Mouse (Mus musculus): ENCODE data around the gene Aktip. TPM values are rescaled to one million over a fixed set of nuclear protein-coding genes. Genes with fewer than 3 reads are reported as not detected.

The Aktip gene
- polyA plus RNA-seq, 1 experiment from 2014 or later = 44.9 TPM

DNA sequence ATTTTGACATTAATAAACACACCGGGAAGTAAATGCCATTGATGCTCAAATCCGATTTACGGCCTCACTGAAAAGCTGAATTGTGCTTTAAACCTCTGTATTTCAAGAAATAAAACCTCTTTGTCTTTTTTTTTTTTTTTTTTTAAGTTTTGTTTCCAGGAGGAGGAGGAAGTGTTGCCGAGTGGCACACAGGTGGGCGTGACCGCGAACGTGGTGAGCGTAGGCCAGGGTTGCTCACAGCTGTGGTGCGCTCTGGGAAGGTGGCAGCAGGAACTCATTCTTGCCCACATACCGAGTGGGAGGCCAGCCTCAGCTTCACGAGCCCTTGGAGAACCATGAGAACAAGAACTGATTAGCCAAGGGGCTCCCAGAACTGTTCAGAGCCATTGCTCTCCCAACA, 13.4 kb downstream of the Aktip start:
- Histone ChIP-seq H3K27ac (no peak overlapping the region), H3K9me3 (no peaks in the 10 kb centered on the region), H3K4me3 (replicated peaks) (no peak overlapping the region), H3K36me3 (no peaks in the 10 kb centered on the region), H3K27me3 (replicated peaks) (peaks cover 5% of the 10 kb centered on the region), H3K4me2 (replicated peaks) (no peak overlapping the region), H3K9ac (no peak overlapping the region), H3K4me1 (replicated peaks) (peaks cover 4% of the 10 kb centered on the region; the same call in 1 of the 2 replicates)
- 77% methylated on average over 12 of the region's 12 CpGs for WGBS
- no peak for ATAC-seq

DNA sequence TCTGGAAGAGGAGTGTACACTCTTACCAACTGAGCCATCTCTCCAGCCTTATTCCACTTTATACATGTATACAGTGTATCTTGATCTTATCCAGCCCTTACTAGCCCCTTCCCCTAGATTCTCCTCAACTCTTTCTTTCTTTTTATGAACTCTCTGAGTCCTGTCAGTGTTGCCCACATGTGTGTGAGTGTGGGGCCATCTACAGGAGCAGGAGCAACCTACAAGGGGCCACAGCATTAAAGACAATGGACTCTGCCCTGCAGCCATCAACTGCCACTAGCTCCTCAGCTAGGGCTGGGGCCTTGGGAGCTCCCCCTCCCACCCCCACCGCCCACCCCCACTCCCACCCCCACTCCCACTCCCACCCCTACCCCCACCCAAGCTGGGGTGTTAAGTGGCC, 22.1 kb downstream of the Aktip start:
- no peaks in the 10 kb centered on the region for H3K9me3 ChIP-seq
- no peak overlapping the region for H3K4me2 ChIP-seq (replicated peaks)
- no peak for ATAC-seq
- no peak overlapping the region for H3K9ac ChIP-seq
- WGBS = 29% methylated on average over 1 of the region's 1 CpGs
- no peaks in the 10 kb centered on the region; the same call in 1 of the 2 replicates for H3K4me1 ChIP-seq (replicated peaks)
- H3K27ac ChIP-seq = no peak overlapping the region
- H3K36me3 ChIP-seq = no peaks in the 10 kb centered on the region
- no peaks in the 10 kb centered on the region for H3K27me3 ChIP-seq (replicated peaks)
- H3K4me3 ChIP-seq (replicated peaks) = no peak overlapping the region

DNA sequence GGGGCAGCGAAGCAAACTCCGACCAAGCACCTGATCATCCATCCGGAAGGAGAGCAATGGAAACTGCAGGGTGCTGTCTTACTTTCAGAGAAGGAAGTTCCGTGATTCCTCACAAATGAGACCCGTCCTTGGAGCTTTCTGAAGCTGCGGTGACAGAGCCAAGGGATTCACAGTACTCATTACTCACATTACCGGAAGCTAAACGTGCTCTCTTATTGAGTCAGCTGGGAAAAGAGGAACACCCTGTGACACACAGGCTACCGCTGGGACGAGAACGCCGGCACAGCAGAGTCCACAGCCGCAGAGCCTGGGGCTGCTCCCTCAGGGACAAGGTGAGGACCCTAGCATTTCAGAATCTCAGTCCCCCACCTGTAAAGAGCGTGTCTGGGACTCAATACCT, 23.6 kb downstream of the Aktip start:
- H3K9ac ChIP-seq = no peak overlapping the region

DNA sequence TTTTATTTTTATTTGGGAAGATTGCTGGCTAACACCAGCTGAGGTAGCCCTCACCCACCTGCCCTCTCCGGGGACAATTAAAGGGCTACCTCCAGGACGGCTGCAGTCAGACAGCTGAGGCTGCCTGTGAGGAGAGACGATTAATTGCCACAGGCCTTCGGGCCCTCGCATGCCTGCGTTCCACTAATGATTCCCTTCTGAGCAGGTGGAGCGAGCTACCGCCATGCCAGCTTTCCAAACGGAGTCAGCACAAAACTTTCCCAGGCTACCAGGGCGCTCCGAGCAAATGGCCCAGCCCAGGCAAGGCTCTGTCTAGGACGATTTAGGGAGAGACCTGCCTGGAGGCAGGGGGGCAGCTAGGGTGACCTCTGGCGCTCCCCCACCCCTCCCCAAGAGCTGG, 28.2 kb downstream of the Aktip start:
- Histone ChIP-seq H3K4me3 (replicated peaks) (no peak overlapping the region), H3K27me3 (replicated peaks) (no peaks in the 10 kb centered on the region), H3K4me1 (replicated peaks) (no peaks in the 10 kb centered on the region; the same call in 1 of the 2 replicates), H3K4me2 (replicated peaks) (no peak overlapping the region), H3K36me3 (no peaks in the 10 kb centered on the region), H3K27ac (no peak overlapping the region), H3K9ac (no peak overlapping the region), H3K9me3 (no peaks in the 10 kb centered on the region)
- no peak for ATAC-seq
- WGBS = 49% methylated on average over 13 of the region's 13 CpGs

More for the DNA sequence above, 23.6 kb downstream of the Aktip start:
- Histone ChIP-seq H3K9me3 (no peaks in the 10 kb centered on the region), H3K27ac (no peak overlapping the region), H3K4me1 (replicated peaks) (no peaks in the 10 kb centered on the region; the same call in 1 of the 2 replicates), H3K36me3 (no peaks in the 10 kb centered on the region), H3K4me3 (replicated peaks) (no peak overlapping the region), H3K4me2 (replicated peaks) (no peak overlapping the region), H3K27me3 (replicated peaks) (no peaks in the 10 kb centered on the region)
- no peak for ATAC-seq
- 71% methylated on average over 14 of the region's 14 CpGs for WGBS

DNA sequence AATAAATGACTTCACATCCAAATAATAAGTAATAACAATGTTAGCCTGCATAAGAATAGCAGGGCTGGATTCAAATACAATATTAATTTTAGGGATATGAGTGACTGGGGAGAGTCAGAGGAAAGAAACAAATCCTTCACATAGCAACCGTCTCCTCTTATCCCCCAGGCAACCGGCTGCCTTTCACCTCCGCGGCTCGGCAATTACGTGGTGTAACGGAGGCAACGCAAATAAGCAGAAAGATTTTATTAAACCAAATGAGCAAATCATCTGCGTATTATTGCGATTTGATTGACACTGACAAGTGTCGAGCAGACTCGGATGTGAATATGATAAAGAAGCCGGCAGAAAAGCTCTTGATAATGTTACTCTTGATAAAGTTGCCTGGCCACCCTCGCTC, 28.9 kb downstream of the Aktip start:
- Histone ChIP-seq H3K4me2 (replicated peaks) (no peak overlapping the region), H3K27ac (no peak overlapping the region), H3K4me3 (replicated peaks) (no peak overlapping the region), H3K36me3 (no peaks in the 10 kb centered on the region), H3K9me3 (no peaks in the 10 kb centered on the region), H3K4me1 (replicated peaks) (no peaks in the 10 kb centered on the region), H3K9ac (no peak overlapping the region), H3K27me3 (replicated peaks) (no peaks in the 10 kb centered on the region)
- no peak for ATAC-seq
- 55% methylated on average over 14 of the region's 14 CpGs for WGBS

DNA sequence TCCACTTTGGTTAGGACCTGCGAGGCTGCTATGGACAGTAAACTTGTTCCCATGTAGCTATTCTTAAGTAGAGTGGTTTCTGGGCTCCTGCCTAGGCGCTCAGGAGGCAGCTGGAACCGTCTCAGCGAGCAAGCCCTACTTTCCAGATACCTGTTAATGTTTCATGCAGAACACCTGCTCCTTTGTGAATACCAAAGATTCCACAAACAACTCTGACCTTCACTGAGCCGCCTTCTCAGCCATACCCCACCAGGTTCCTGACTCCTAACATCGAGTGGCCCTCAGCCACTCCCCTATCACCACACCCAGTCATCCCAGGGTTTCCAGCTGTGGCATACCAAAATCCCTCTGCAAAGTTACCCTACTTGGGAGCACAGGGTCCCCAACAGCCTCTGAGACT, 29.6 kb downstream of the Aktip start:
- no peak; the same call in 1 of the 2 replicates for ATAC-seq
- H3K27me3 ChIP-seq (replicated peaks) = no peaks in the 10 kb centered on the region
- H3K9me3 ChIP-seq = no peaks in the 10 kb centered on the region
- no peak overlapping the region for H3K27ac ChIP-seq
- H3K36me3 ChIP-seq = no peaks in the 10 kb centered on the region
- H3K4me3 ChIP-seq (replicated peaks) = no peak overlapping the region
- H3K9ac ChIP-seq = no peak overlapping the region
- 57% methylated on average over 6 of the region's 6 CpGs for WGBS
- H3K4me2 ChIP-seq (replicated peaks) = no peak overlapping the region
- no peaks in the 10 kb centered on the region for H3K4me1 ChIP-seq (replicated peaks)

DNA sequence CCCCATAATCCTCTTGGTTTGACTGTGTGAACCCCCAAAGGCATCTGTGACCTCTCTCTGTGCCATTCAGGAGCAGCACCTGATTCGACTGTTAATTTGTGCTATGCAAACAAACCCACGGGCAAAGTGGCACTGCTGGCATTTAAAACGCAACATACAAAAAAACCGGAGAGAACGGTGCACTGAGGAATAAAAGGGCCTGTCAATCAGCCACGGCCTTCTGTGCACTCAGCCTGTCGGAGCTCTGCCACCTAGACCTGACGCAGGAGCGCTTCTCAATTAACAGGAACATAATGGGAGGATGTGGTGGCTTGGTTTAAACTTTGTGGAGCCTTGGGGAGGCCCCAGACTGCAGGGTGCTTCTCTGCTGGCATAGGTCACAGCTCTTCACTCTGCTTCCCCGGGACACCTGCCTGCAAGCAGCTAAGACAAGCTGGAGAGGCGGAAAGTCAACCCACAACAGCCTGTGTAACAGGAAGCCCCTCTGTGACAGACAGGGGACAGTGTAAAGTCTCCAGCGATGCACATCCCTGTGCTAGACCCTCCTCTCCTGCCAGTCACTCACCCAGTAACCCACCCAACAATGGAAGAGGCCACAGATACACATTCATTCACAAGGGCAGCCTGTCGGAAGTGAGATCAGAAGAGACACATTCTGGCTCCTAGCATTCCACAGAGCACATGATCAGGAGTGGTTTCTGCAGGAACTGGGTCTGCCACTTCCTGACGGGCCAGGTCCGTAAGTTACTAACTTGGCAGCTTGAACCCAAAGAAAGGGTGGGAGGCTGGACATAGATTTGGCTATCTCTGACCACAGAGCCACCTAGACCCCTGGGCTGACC, 39.6 kb downstream of the Aktip start:
- WGBS = 67% methylated on average over 15 of the region's 15 CpGs
- H3K4me1 ChIP-seq (replicated peaks) = no peaks in the 10 kb centered on the region
- H3K27ac ChIP-seq = no peak overlapping the region
- no peak overlapping the region for H3K4me2 ChIP-seq (replicated peaks)
- H3K9me3 ChIP-seq = no peaks in the 10 kb centered on the region
- no peak overlapping the region for H3K9ac ChIP-seq
- no peaks in the 10 kb centered on the region for H3K36me3 ChIP-seq
- H3K4me3 ChIP-seq (replicated peaks) = no peak overlapping the region
- no peaks in the 10 kb centered on the region for H3K27me3 ChIP-seq (replicated peaks)
- no peak for ATAC-seq

DNA sequence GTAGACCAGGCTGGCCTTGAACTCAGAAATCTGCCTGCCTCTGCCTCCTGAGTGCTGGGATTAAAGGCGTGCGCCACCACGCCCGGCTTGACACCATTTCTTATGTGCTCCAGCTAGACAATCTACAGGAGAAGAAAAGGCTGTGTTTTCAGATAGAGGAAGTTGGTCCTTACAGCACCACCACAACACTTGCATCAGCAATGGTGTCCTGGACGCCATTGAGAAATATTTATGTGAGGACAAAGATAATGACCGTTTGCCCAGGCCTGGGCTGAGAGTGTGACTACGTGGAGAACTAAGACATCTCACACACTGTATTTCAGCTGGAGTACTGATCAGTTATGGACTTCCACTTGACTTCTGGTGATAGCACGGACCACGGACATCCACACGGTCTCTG, 41.2 kb downstream of the Aktip start:
- H3K9ac ChIP-seq = no peak overlapping the region
- H3K4me3 ChIP-seq (replicated peaks) = no peak overlapping the region
- no peak for ATAC-seq
- no peak overlapping the region for H3K4me2 ChIP-seq (replicated peaks)
- no peaks in the 10 kb centered on the region for H3K9me3 ChIP-seq
- no peaks in the 10 kb centered on the region for H3K36me3 ChIP-seq
- WGBS = 90% methylated on average over 10 of the region's 10 CpGs
- H3K4me1 ChIP-seq (replicated peaks) = no peaks in the 10 kb centered on the region
- H3K27ac ChIP-seq = no peak overlapping the region
- H3K27me3 ChIP-seq (replicated peaks) = no peaks in the 10 kb centered on the region

DNA sequence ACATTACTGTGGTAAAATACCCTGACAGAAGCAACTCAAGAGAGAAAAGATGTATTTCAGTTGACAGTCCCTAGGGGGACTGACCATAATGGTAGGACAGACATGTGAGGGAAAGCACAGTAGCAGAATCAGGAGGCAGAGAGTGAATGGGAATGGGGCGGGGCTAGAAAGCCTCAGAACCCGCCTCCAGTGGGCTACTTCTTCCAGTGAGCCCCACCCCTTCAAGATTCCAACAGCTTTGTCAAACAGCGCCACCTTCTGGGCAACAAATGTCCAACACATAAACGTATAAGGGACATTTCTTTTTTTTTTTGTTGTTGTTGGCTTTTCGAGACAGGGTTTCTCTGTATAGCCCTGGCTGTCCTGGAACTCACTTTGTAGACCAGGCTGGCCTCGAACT, 45.2 kb downstream of the Aktip start:
- Histone ChIP-seq H3K36me3 (no peaks in the 10 kb centered on the region), H3K9ac (no peak overlapping the region), H3K27me3 (replicated peaks) (no peaks in the 10 kb centered on the region), H3K4me1 (replicated peaks) (no peaks in the 10 kb centered on the region), H3K4me2 (replicated peaks) (no peak overlapping the region), H3K27ac (no peak overlapping the region), H3K4me3 (replicated peaks) (no peak overlapping the region), H3K9me3 (no peaks in the 10 kb centered on the region)
- WGBS = 46% methylated on average over 6 of the region's 6 CpGs
- ATAC-seq = no peak

DNA sequence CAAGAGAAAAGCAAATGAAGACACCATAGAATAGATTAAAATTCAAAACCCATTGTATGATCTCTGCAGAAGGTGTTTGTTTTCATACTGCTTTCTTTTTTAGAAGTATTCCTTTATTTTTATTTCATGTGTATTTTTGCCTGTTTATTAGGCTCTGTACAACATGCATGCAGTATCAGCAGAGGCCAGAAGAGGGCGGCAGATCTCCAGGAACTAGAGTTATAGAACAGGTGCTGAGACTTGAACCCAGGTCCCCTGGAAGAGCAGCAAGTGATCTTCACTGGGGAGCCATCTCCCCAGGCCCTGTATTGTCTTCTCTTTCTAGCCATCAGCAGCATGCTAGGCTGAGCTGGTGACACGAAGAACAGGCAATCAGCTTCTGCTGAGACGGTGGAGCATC, 45.9 kb downstream of the Aktip start:
- Histone ChIP-seq H3K4me1 (replicated peaks) (peaks cover 5% of the 10 kb centered on the region), H3K27ac (no peak overlapping the region), H3K36me3 (no peaks in the 10 kb centered on the region), H3K4me2 (replicated peaks) (no peak overlapping the region), H3K9ac (no peak overlapping the region), H3K27me3 (replicated peaks) (no peaks in the 10 kb centered on the region), H3K4me3 (replicated peaks) (no peak overlapping the region), H3K9me3 (no peaks in the 10 kb centered on the region)
- 80% methylated on average over 3 of the region's 3 CpGs for WGBS
- no peak for ATAC-seq

DNA sequence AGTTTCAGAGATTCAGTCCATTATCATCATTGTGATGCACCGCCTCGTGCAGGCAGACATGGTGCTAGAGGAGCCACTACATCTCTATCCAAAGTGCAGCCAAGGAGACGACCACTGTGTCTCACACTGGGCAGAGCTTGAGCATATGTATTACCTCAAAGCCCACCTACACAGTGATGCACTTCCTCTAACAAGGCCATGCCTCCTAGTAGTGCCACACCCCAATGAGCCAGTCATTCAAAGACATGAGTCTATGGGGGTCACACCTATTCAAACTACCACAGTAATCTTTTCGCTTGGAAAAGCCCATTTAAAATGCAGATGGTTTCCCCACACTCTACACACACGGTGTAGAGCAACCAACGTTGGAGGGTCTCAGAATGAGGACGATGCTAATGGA, 48.2 kb downstream of the Aktip start:
- Histone ChIP-seq H3K36me3 (no peaks in the 10 kb centered on the region), H3K4me2 (replicated peaks) (no peak overlapping the region), H3K27me3 (replicated peaks) (no peaks in the 10 kb centered on the region), H3K27ac (no peak overlapping the region), H3K4me1 (replicated peaks) (peaks cover 13% of the 10 kb centered on the region), H3K9ac (no peak overlapping the region), H3K9me3 (no peaks in the 10 kb centered on the region), H3K4me3 (replicated peaks) (no peak overlapping the region)
- WGBS = 92% methylated on average over 7 of the region's 7 CpGs
- ATAC-seq = no peak

DNA sequence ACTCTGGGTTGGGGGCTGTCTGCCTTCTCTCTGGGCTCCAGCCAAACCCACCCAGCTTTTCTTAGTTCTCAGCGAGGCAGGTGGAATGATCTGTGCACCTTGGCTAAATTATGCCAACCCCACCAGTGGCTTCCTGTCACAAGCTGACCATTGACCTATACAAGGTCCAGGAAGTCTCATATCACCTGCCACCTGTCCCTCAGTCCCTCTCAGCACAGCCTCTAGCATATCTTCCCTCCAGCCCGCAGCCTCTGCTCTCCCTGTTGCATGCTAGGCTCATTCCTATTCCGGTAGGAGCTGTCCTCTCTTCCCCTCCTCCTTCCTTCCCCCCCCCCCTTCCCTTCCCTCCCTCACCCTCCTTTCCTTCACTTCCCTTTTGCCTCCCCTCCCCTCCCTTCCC, 50.5 kb downstream of the Aktip start:
- Histone ChIP-seq H3K9ac (no peak overlapping the region), H3K4me3 (replicated peaks) (no peak overlapping the region), H3K27me3 (replicated peaks) (no peaks in the 10 kb centered on the region), H3K4me2 (replicated peaks) (no peak overlapping the region), H3K4me1 (replicated peaks) (peaks cover 13% of the 10 kb centered on the region), H3K36me3 (no peaks in the 10 kb centered on the region), H3K9me3 (no peaks in the 10 kb centered on the region), H3K27ac (no peak overlapping the region)
- peak; percentile 35; the same call in 1 of the 2 replicates for ATAC-seq
- WGBS = 63% methylated on average over 3 of the region's 3 CpGs

DNA sequence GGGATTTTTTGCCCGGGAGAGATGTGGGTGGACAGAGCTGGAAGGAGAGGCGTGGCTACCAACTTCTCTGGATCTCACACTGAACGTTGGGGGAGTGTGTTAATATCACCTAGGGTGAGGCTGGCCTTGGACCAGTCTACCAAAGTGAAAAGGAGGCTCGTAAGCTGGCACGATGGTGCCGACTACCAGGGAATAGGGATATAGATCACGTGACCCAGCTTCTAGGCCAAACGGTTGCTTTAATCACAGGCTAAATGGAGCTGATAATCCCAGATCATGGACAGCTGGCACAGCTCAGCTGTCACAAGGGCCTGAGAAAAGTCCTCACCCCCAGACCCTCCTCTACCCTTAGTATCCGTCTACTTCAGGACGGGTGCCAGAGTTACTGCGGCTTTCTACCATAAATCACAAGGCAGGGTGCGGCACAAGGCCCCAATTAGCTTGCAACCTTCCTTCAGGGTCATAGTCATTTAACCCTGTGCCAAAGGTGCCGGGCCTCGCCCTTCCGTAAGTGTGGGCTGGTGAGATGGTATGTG, 51.1 kb downstream of the Aktip start:
- H3K4me1 ChIP-seq (replicated peaks) = peaks cover 13% of the 10 kb centered on the region
- no peak overlapping the region for H3K27ac ChIP-seq
- no peak overlapping the region for H3K9ac ChIP-seq
- H3K4me2 ChIP-seq (replicated peaks) = peak overlapping the region; percentile 26; the same call in 1 of the 2 replicates
- no peaks in the 10 kb centered on the region for H3K36me3 ChIP-seq
- H3K9me3 ChIP-seq = no peaks in the 10 kb centered on the region
- ATAC-seq = peak; percentile 73
- WGBS = 45% methylated on average over 15 of the region's 15 CpGs
- no peak overlapping the region for H3K4me3 ChIP-seq (replicated peaks)
- no peaks in the 10 kb centered on the region for H3K27me3 ChIP-seq (replicated peaks)

Data from intestine, embryonic 15.5 days (tissue).